Comparison of ENCODE assay signal across 8 mouse cellular contexts in genomic region chr1:79761106-79761916, GRCm38 (mm10). TPM values are rescaled to one million over a fixed set of nuclear protein-coding genes. Genes with fewer than 3 reads are reported as not detected.
DNase-seq lines count a peak whose midpoint lies in the region; ATAC-seq and TF ChIP-seq lines count a peak whose summit lies in the region.

No protein-coding gene starts in this region.

- peak overlapping the region; percentile 90 for H3K27ac ChIP-seq in hindbrain, embryonic 10.5 days
- peak overlapping the region; percentile 73 for H3K27ac ChIP-seq in lung, postnatal 0 days (ENCODE audit: low read length)

- H3K4me1 ChIP-seq in hindbrain, embryonic 10.5 days (replicated peaks) = peaks cover 19% of the 10 kb centered on the region
- peaks cover 15% of the 10 kb centered on the region for H3K4me1 ChIP-seq in lung, postnatal 0 days (ENCODE audit: insufficient read depth, low read depth, low read length)

- peak overlapping the region; percentile 93 for H3K9ac ChIP-seq in lung, postnatal 0 days (replicated peaks; ENCODE audit: low read depth)

- H3K9me3 ChIP-seq in hindbrain, embryonic 10.5 days = no peaks in the 10 kb centered on the region
- H3K9me3 ChIP-seq in lung, postnatal 0 days (ENCODE audit: low read length) = no peaks in the 10 kb centered on the region

- no peaks in the 10 kb centered on the region for H3K36me3 ChIP-seq in hindbrain, embryonic 10.5 days
- H3K36me3 ChIP-seq in lung, postnatal 0 days (ENCODE audit: insufficient read depth, low read length) = no peaks in the 10 kb centered on the region

- no peak for TF ChIP-seq EP300 in lung, postnatal 0 days (IDR thresholded peaks at IDR 0.05)

- peak overlapping the region; percentile 90 for H3K4me2 ChIP-seq in lung, postnatal 0 days (replicated peaks; ENCODE audit: low read depth, low read length)

- peak; percentile 90 for DNase-seq in MN1 (ENCODE audit: low spot score)
- DNase-seq in cerebellum, adult 8-10 months = peak; percentile 80
- DNase-seq in hindbrain, embryonic 10.5 days (ENCODE audit: low spot score) = peak; percentile 81
- peak; percentile 88 for DNase-seq in layer of hippocampus, adult 9-11 months
- DNase-seq in lung, postnatal 0 days (ENCODE audit: low spot score) = peak; percentile 91
- DNase-seq in ovary, postnatal 14 days (ENCODE audit: low spot score) = peak; percentile 66
- peak; percentile 44 to 52 for DNase-seq in thymus, postnatal 10 days (ENCODE audit: low spot score in 2 of 2)

- ATAC-seq in frontal cortex, adult (ENCODE audit: low TSS enrichment) = peak; percentile 96
- ATAC-seq in lung, postnatal 0 days = peak; percentile 98

- under 1% methylated on average over 65 of the region's 65 CpGs for WGBS in hindbrain, embryonic 10.5 days
- WGBS in lung, postnatal 0 days = under 1% methylated on average over 63 of the region's 65 CpGs

- H3K27me3 ChIP-seq in hindbrain, embryonic 10.5 days (ENCODE audit: insufficient read depth, poor library complexity, severe bottlenecking) = no peaks in the 10 kb centered on the region
- no peaks in the 10 kb centered on the region for H3K27me3 ChIP-seq in lung, postnatal 0 days (replicated peaks; ENCODE audit: insufficient read depth, low read length)

- H3K4me3 ChIP-seq in hindbrain, embryonic 10.5 days = peak overlapping the region; percentile 73
- peak overlapping the region; percentile 89 for H3K4me3 ChIP-seq in lung, postnatal 0 days (ENCODE audit: low read depth, low read length)

- TF ChIP-seq CTCF in lung, postnatal 0 days (IDR thresholded peaks at IDR 0.05) = no peak

RNA-seq across cellular contexts. Expression of gene Mrpl44, which starts 14.5 kb away (rescaled TPM):
- 59.1 and 64.5 TPM in 2 replicates for polyA plus RNA-seq in hindbrain, embryonic 10.5 days (2016; fragmentation: Nextera tagmentation; extraction: Ambion mirVana)
- polyA plus RNA-seq in lung, postnatal 0 days (2015; fragmentation: Nextera tagmentation; extraction: Ambion mirVana) = 37.3 and 38.7 TPM in 2 replicates

RNA-seq across cellular contexts. Expression of gene Wdfy1, which starts 14.6 kb away (rescaled TPM):
- 41.0 and 44.9 TPM in 2 replicates for polyA plus RNA-seq in hindbrain, embryonic 10.5 days (2016; fragmentation: Nextera tagmentation; extraction: Ambion mirVana)
- 57.0 and 63.1 TPM in 2 replicates for polyA plus RNA-seq in lung, postnatal 0 days (2015; fragmentation: Nextera tagmentation; extraction: Ambion mirVana)

Comparison
In these comparisons a context has a peak if more than half of its experiments do, and no peak if none do; other contexts are left out.
1. Peak in every context shown above with its lines: DNase-seq, ATAC-seq, H3K4me3 ChIP-seq and H3K27ac ChIP-seq.